Mouse (Mus musculus) midbrain, embryonic 12.5 days (tissue): ENCODE measurements around the gene Il3. TPM values are rescaled to one million over a fixed set of nuclear protein-coding genes. Genes with fewer than 3 reads are reported as not detected.

Experiments
- ATAC-seq: fragments of 200-750 bp; cut with Nextera tagmentation; 2 replicates; pipeline ENCODE4 v1.8.0; 2017; ENCODE audit warnings: low read depth, moderate TSS enrichment, moderate library complexity; ENCODE audit not compliant: low FRiP score
- H3K27ac ChIP-seq: fragments of 300-500 bp; sonication (generic); replicated peaks from 2 replicates; pipeline ENCODE4 v1.5.1; 2016; ENCODE audit warnings: mild to moderate bottlenecking
- H3K27me3 ChIP-seq: fragments of 300-500 bp; sonication (generic); 2 replicates; pipeline ENCODE4 v1.6.1; 2016; ENCODE audit warnings: mild to moderate bottlenecking
- H3K36me3 ChIP-seq: fragments of 300-500 bp; sonication (generic); 2 replicates; pipeline ENCODE4 v1.6.1; 2016
- H3K4me1 ChIP-seq: fragments of 300-500 bp; sonication (generic); 2 replicates; pipeline ENCODE4 v1.6.1; 2016
- H3K4me2 ChIP-seq: fragments of 300-500 bp; sonication (generic); replicated peaks from 2 replicates; pipeline ENCODE4 v1.6.1; 2016; ENCODE audit warnings: mild to moderate bottlenecking, moderate library complexity
- H3K4me3 ChIP-seq: fragments of 300-500 bp; sonication (generic); 2 replicates; pipeline ENCODE4 v1.5.1; 2016; ENCODE audit warnings: mild to moderate bottlenecking
- H3K9ac ChIP-seq: fragments of 300-500 bp; sonication (generic); replicated peaks from 2 replicates; pipeline ENCODE4 v1.6.1; 2016; ENCODE audit warnings: mild to moderate bottlenecking, moderate library complexity
- H3K9me3 ChIP-seq: fragments of 300-500 bp; sonication (generic); 2 replicates; pipeline ENCODE4 v1.6.1; 2016; ENCODE audit warnings: mild to moderate bottlenecking
- WGBS: fragments of 180-500 bp; shearing (Covaris S2); methylation state at CpG from one replicate; pipeline ENCODE4 v1.1.7; 2016; 5-methylcytosine and 5-hydroxymethylcytosine counted together
- polyA plus RNA-seq: library from polyadenylated mRNA; unstranded; fragments of >200 nt; fragmentation: Nextera tagmentation; extraction: Ambion mirVana; gene quantifications from 2 replicates; pipeline ENCODE4 v1.2.1, GENCODE M21; 2016

The Il3 gene
- polyA plus RNA-seq, 1 experiment from 2014 or later: not detected

GRCm38 (mm10) chr11:54236939-54237338 lies 30.1 kb downstream of the Il3 start:
- no peaks in the 10 kb centered on the region for H3K36me3 ChIP-seq
- H3K4me2 ChIP-seq: no peak overlapping the region
- ATAC-seq: no peak
- no peak overlapping the region for H3K9ac ChIP-seq
- 86% methylated on average over 2 of the region's 2 CpGs for WGBS
- no peaks in the 10 kb centered on the region for H3K9me3 ChIP-seq
- no peaks in the 10 kb centered on the region for H3K4me1 ChIP-seq
- no peaks in the 10 kb centered on the region for H3K27me3 ChIP-seq
- H3K27ac ChIP-seq: no peak overlapping the region
- no peak overlapping the region for H3K4me3 ChIP-seq

GRCm38 (mm10) chr11:54227478-54227877 lies 39.6 kb downstream of the Il3 start:
- Histone ChIP-seq H3K4me3 (no peak overlapping the region), H3K27ac (no peak overlapping the region), H3K9me3 (no peaks in the 10 kb centered on the region), H3K27me3 (no peaks in the 10 kb centered on the region), H3K4me2 (no peak overlapping the region), H3K36me3 (no peaks in the 10 kb centered on the region), H3K9ac (no peak overlapping the region), H3K4me1 (no peaks in the 10 kb centered on the region)
- 95% methylated on average over 2 of the region's 2 CpGs for WGBS
- no peak for ATAC-seq

- ATAC-seq: no peak
- Histone ChIP-seq H3K27ac (no peak overlapping the region), H3K9me3 (no peaks in the 10 kb centered on the region), H3K36me3 (no peaks in the 10 kb centered on the region), H3K4me1 (no peaks in the 10 kb centered on the region), H3K27me3 (no peaks in the 10 kb centered on the region), H3K4me3 (no peak overlapping the region), H3K9ac (no peak overlapping the region), H3K4me2 (no peak overlapping the region)
- 90% methylated on average over 5 of the region's 5 CpGs for WGBS
Measured at GRCm38 (mm10) chr11:54224475-54224986, 42.5 kb downstream of the Il3 start.

DNA sequence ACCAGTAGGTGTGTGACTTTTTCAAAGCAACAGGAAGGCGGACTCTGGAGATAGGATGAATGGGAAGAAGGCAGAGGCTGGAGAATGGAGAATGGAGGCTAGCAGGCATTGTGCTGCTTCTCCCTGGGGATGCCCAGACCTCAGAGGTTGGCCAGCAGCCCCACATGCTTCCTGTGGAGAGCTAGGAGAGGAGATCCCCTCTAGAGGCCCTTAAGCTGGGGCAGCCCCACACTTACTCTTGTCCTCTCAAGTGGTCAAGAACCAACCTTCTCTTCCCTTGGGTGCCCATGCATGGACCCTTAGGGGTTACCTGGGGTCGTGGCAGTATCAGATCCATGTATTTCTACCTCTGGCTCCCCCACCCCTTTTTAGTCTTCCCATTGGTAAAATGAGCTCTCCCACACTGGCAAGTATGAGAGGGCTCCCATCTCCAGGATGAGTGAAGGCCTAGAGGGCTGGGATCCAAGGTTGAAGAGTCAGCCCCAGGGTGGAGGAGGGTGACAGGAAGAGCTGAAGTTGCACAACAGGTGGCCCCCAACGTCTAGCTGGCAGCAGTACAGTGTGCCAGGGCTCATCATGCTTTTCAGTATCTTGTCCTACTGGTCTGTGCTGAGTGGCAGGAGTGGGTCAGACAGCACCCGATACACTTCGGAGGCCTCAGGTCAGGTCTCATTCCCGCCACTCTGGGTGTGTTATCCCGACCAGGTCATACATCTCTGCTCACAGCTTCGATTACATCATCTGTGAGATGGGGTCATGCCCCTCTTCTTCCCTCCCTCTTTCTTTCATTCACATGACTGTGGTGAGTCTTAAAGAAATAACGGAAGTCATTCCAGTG lies 43.2 kb downstream of the Il3 start:
- Histone ChIP-seq H3K27me3 (no peaks in the 10 kb centered on the region), H3K27ac (no peak overlapping the region), H3K4me2 (no peak overlapping the region), H3K9me3 (no peaks in the 10 kb centered on the region), H3K36me3 (no peaks in the 10 kb centered on the region), H3K4me3 (no peak overlapping the region), H3K4me1 (no peaks in the 10 kb centered on the region), H3K9ac (no peak overlapping the region)
- WGBS: 90% methylated on average over 9 of the region's 9 CpGs
- ATAC-seq: no peak

DNA sequence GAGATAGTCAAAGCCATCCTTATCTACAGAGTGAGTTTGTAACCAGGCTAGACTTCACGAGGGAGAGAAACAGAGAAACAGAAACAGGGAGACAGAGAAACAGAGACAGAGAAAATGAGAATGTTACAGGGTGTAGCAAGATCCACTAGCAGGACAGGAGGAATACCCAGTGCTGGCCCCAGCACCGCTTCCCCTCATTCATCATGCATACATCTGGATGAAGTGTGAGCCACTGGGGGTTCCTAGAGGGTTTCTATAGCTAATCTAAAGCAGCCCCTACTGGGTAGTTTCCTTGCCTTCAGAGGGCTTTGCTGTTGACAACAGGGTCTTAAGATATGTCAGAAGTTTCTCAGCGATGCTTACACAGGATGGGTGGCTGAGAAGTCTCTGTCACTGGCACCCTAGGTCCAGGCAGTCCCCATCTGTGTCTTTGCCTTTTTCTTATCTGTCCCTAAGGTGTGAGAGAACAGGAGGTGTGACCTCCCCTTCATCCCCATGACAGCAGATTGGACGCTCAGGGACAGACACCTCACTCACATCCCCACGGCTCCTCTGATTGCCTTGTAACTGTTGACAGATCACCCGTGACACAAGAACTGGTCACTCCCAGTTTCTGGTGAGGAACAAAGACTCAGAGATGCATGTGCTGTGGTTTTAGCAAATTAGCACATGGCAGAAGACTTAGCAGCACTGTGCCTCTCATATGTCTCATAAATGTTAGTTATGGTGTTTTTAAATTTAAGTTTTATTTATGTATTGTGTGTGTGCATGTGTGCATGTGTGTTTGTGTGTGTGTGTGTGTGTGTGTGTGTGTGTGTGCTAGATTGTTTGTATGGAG lies 47.0 kb downstream of the Il3 start:
- no peak overlapping the region for H3K27ac ChIP-seq
- no peak for ATAC-seq
- H3K4me3 ChIP-seq: no peak overlapping the region
- H3K4me2 ChIP-seq: no peak overlapping the region
- no peaks in the 10 kb centered on the region for H3K27me3 ChIP-seq
- no peak overlapping the region for H3K9ac ChIP-seq
- H3K9me3 ChIP-seq: no peaks in the 10 kb centered on the region
- WGBS: 79% methylated on average over 6 of the region's 6 CpGs
- no peaks in the 10 kb centered on the region for H3K36me3 ChIP-seq
- no peaks in the 10 kb centered on the region for H3K4me1 ChIP-seq

DNA sequence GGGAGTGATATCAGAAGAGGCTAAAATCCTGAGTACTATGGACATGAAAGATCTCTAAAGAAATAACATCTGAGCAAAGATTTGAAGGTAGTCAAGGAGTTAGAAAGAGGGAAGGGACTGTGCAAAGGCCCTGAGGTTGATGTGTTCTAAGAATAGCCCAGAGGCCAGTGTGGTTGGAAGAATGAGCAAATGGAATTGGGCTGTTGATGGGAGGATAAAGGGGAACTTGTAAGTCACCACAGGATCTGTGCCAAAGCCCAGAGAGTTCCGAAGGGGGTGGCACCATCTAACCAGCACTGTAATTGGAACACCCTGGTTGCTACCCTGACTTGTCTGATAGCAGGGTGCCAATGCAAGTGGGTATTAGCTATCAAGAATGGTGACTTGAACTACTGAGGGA lies 47.9 kb downstream of the Il3 start:
- Histone ChIP-seq H3K27me3 (no peaks in the 10 kb centered on the region), H3K9me3 (no peaks in the 10 kb centered on the region), H3K9ac (no peak overlapping the region), H3K4me1 (no peaks in the 10 kb centered on the region), H3K36me3 (no peaks in the 10 kb centered on the region), H3K4me3 (no peak overlapping the region), H3K27ac (no peak overlapping the region), H3K4me2 (no peak overlapping the region)
- WGBS: 88% methylated on average over 1 of the region's 1 CpGs
- ATAC-seq: no peak

GRCm38 (mm10) chr11:54217384-54217783 lies 49.7 kb downstream of the Il3 start:
- Histone ChIP-seq H3K9me3 (no peaks in the 10 kb centered on the region), H3K4me3 (no peak overlapping the region), H3K27ac (no peak overlapping the region), H3K27me3 (no peaks in the 10 kb centered on the region), H3K4me2 (no peak overlapping the region), H3K36me3 (no peaks in the 10 kb centered on the region), H3K9ac (no peak overlapping the region), H3K4me1 (no peaks in the 10 kb centered on the region)
- no peak for ATAC-seq
- 64% methylated on average over 7 of the region's 7 CpGs for WGBS

DNA sequence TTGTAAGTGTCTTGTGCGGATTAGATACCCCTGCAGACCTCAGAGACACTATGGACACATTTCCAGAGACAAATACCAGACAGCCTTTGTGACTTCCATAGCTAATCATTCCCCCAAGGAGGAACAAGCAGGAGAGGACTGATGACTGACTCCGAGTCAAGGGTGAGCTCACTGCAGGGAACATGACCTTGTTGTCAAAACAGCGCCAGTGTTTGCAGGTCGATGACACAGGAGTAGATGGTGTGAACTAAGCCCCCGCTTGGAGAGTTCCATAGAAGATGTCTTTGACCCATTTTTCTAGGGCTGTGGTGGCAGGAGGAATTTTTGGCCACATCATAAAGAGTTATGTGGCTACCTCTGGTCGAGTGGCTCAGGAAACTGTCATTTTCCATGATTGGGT lies 51.0 kb downstream of the Il3 start:
- H3K4me2 ChIP-seq: no peak overlapping the region
- no peak for ATAC-seq
- no peak overlapping the region for H3K4me3 ChIP-seq
- no peaks in the 10 kb centered on the region for H3K9me3 ChIP-seq
- H3K36me3 ChIP-seq: no peaks in the 10 kb centered on the region
- no peaks in the 10 kb centered on the region for H3K27me3 ChIP-seq
- no peaks in the 10 kb centered on the region for H3K4me1 ChIP-seq
- no peak overlapping the region for H3K27ac ChIP-seq
- no peak overlapping the region for H3K9ac ChIP-seq
- 80% methylated on average over 6 of the region's 6 CpGs for WGBS

Other genes with a start within 250 kb of the Il3 start
- gene Slc22a4, start 239.2 kb downstream of the Il3 start, polyA plus RNA-seq: 1.3 and 2.1 TPM in 2 replicates
- gene Pdlim4, start 198.3 kb downstream of the Il3 start, polyA plus RNA-seq: 30.7 and 36.4 TPM in 2 replicates
- gene P4ha2, start 167.2 kb downstream of the Il3 start, polyA plus RNA-seq: 15.3 and 21.0 TPM in 2 replicates
- not detected in 2 replicates for gene Csf2, start 17.6 kb downstream of the Il3 start, polyA plus RNA-seq
- gene Acsl6, start 36.5 kb upstream of the Il3 start, polyA plus RNA-seq: 27.1 and 27.6 TPM in 2 replicates
- gene Meikin, start 103.4 kb upstream of the Il3 start, polyA plus RNA-seq: not detected in 2 replicates
- gene Fnip1, start 170.9 kb upstream of the Il3 start, polyA plus RNA-seq: 13.3 and 14.0 TPM in 2 replicates